Mouse (Mus musculus) erythroblast, embryonic 14.5 days (primary cell): ENCODE measurements around the gene Vmn2r8. TPM values are rescaled to one million over a fixed set of nuclear protein-coding genes. Genes with fewer than 3 reads are reported as not detected.
"Not testable (repeated sequence)": the region's sequence is repeated elsewhere in the genome, so short reads cannot be mapped to it uniquely, and the experiment has no call there.

Experiments
- H3K27me3 ChIP-seq: 2 replicates; pipeline ENCODE4 v1.6.1; 2012; ENCODE audit warnings: inconsistent platforms; ENCODE audit not compliant: control insufficient read depth
- H3K36me3 ChIP-seq: 2 replicates; pipeline ENCODE4 v1.6.1; 2012; ENCODE audit warnings: mild to moderate bottlenecking, inconsistent platforms; ENCODE audit not compliant: control insufficient read depth
- H3K4me1 ChIP-seq: 2 replicates; pipeline ENCODE4 v1.6.1; 2012; ENCODE audit warnings: inconsistent platforms; ENCODE audit not compliant: control insufficient read depth
- H3K4me3 ChIP-seq: replicated peaks from 2 replicates; pipeline ENCODE3; 2012; ENCODE audit warnings: moderate library complexity, mild to moderate bottlenecking, inconsistent platforms
- H3K9me3 ChIP-seq: 2 replicates; pipeline ENCODE4 v1.6.1; 2012; ENCODE audit warnings: low read length, inconsistent platforms, mixed read lengths; ENCODE audit not compliant: control insufficient read depth
- GATA1 ChIP-seq: IDR thresholded peaks from 2 replicates; pipeline ENCODE4 v1.6.1; 2012; ENCODE audit warnings: low read length, inconsistent platforms, mixed read lengths
- TAL1 ChIP-seq: IDR thresholded peaks from 3 replicates; pipeline ENCODE4 v1.6.1; 2012; ENCODE audit warnings: low read length, inconsistent platforms, mixed read lengths
- polyA plus RNA-seq: library from polyadenylated mRNA; stranded (reverse); fragments of >175 nt; gene quantifications from 2 replicates; pipeline ENCODE4 v1.2.3, GENCODE M21; 2012

The Vmn2r8 gene
- polyA plus RNA-seq = not detected in 2 replicates

DNA sequence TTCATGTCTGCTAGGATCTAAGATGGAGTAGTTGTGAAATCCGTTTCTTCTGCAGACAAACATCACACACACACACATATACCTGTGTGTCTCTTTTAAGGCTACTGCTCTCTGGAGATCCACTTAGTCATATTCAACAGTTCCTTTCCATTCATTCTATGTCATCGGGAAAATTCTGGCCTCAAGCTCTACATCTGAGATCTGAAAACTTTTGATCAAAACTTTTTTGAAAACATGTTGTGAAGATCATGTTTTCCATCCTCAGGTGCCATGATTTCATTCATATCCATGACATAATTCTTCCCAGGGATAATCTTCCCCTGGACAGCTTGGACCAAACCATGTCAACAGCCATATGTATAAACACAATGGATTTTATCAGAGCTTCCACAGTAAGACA is at the start of gene Vmn2r8:
Gene Vmn2r8, minus strand, starts transcription at position 101 of the 400 bp plus-strand sequence.
- H3K27me3 ChIP-seq, H3K36me3 ChIP-seq, H3K4me1 ChIP-seq: not testable (repeated sequence)

DNA sequence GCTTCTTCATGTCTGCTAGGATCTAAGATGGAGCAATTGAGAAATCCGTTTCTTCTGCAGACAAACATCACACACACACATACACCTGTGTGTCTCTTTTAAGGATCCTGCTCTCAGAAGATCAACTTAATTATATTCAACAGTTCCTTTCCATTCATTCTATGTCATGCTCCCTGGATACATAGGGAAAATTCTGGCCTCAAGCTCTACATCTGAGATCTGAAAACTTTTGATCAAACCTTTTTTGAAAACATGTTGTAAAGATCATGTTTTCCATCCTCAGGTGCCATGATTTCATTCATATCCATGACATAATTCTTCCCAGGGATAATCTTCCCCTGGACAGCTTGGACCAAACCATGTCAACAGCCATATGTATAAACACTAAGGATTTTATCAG is 43.9 kb upstream of the Vmn2r8 start, which contains the start of gene Vmn2r9:
Gene Vmn2r9, minus strand, starts transcription at position 101 of the 400 bp plus-strand sequence.
- not testable (repeated sequence) for H3K9me3 ChIP-seq, H3K4me1 ChIP-seq, H3K4me3 ChIP-seq, H3K27me3 ChIP-seq, H3K36me3 ChIP-seq

More for the DNA sequence above, at the start of gene Vmn2r8:
- not testable (repeated sequence) for H3K4me3 ChIP-seq, H3K9me3 ChIP-seq

- no peaks in the 10 kb centered on the region for H3K36me3 ChIP-seq
- H3K4me3 ChIP-seq = no peak overlapping the region
- no peaks in the 10 kb centered on the region for H3K4me1 ChIP-seq
- H3K9me3 ChIP-seq = no peaks in the 10 kb centered on the region
- no peak for TF ChIP-seq TAL1
- TF ChIP-seq GATA1 = no peak
- no peaks in the 10 kb centered on the region for H3K27me3 ChIP-seq
These were observed 40.8 kb upstream of the Vmn2r8 start for GRCm38 (mm10) chr5:108849466-108849865.

- Histone ChIP-seq H3K27me3 (no peaks in the 10 kb centered on the region), H3K4me1 (no peaks in the 10 kb centered on the region), H3K36me3 (no peaks in the 10 kb centered on the region), H3K4me3 (no peak overlapping the region), H3K9me3 (no peaks in the 10 kb centered on the region)
- no peak for TF ChIP-seq GATA1
- TF ChIP-seq TAL1 = no peak
These were observed 27.5 kb upstream of the Vmn2r8 start for GRCm38 (mm10) chr5:108836156-108836555.

DNA sequence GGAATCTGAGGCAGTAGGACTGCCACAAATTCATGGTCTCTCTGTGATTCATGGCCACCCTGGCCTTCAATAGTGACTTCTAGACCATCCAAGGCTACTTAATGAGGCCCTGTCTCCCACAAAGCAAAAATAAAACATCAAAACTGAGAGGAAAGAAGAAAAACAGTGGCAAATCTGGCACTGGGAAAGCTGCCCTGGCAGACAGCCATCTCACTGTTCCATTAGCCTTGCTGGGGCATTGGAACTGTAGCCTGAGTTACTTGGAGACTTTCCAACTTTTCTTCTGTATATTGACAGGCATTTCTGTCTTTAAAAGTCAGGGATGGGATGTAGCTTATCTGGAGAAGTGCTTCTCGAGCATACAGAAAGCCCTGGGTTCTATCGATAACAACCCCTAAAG is 14.6 kb upstream of the Vmn2r8 start:
- H3K4me3 ChIP-seq = no peak overlapping the region
- TF ChIP-seq GATA1 (no peak), TAL1 (no peak)
- H3K9me3 ChIP-seq = no peaks in the 10 kb centered on the region
- no peaks in the 10 kb centered on the region for H3K36me3 ChIP-seq
- no peaks in the 10 kb centered on the region for H3K4me1 ChIP-seq
- no peaks in the 10 kb centered on the region for H3K27me3 ChIP-seq

GRCm38 (mm10) chr5:108803646-108804045 is 5.0 kb downstream of the Vmn2r8 start:
- Histone ChIP-seq H3K4me3 (no peak overlapping the region), H3K36me3 (no peaks in the 10 kb centered on the region), H3K9me3 (no peaks in the 10 kb centered on the region), H3K27me3 (no peaks in the 10 kb centered on the region), H3K4me1 (no peaks in the 10 kb centered on the region)
- TF ChIP-seq TAL1 = no peak
- no peak for TF ChIP-seq GATA1

DNA sequence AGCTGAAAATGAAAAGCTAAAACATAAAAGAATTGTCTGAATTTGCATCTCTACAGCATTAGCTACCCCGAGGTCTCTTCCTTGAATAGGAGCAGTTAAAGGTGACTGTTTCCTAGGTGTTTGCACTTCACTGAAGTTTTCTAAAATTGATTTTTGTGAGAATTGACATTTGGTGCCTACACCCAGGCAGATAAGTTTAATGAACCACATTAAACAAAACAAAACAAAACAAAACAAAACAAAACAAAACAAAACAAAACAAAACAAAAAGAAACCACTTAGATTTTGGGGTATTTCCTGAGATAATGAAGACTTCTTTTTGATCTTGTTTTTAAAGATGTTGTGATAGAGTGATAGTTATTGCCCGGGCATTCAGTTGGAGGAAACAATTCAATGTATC is 13.4 kb downstream of the Vmn2r8 start, which contains the start of gene Tmed11:
Gene Tmed11, minus strand, starts transcription at position 101 of the 400 bp plus-strand sequence.
- H3K36me3 ChIP-seq = not testable (repeated sequence)

DNA sequence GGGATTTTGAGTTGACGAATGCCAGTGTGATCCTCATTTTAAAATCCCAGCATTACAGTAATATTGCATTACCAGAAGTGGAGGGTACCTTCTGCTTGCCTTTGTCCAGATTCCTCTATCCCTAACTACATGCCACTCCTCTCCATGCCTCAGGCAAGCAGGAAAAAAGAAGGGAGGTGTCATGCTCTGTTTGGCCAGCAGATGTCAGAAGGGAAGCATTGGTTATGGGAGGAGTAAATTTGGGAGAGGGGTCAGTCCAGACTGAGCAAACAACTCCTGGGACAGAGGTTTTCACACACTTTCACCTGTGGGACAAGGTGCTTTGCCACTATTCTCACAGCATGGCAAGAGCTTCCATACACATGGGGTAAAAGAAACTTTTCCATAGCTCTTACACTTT is 18.3 kb downstream of the Vmn2r8 start:
- H3K4me3 ChIP-seq, H3K27me3 ChIP-seq, H3K4me1 ChIP-seq, H3K9me3 ChIP-seq, H3K36me3 ChIP-seq: not testable (repeated sequence)

More for the DNA sequence above, 13.4 kb downstream of the Vmn2r8 start, which contains the start of gene Tmed11:
- not testable (repeated sequence) for H3K4me3 ChIP-seq, H3K4me1 ChIP-seq, H3K27me3 ChIP-seq, H3K9me3 ChIP-seq

DNA sequence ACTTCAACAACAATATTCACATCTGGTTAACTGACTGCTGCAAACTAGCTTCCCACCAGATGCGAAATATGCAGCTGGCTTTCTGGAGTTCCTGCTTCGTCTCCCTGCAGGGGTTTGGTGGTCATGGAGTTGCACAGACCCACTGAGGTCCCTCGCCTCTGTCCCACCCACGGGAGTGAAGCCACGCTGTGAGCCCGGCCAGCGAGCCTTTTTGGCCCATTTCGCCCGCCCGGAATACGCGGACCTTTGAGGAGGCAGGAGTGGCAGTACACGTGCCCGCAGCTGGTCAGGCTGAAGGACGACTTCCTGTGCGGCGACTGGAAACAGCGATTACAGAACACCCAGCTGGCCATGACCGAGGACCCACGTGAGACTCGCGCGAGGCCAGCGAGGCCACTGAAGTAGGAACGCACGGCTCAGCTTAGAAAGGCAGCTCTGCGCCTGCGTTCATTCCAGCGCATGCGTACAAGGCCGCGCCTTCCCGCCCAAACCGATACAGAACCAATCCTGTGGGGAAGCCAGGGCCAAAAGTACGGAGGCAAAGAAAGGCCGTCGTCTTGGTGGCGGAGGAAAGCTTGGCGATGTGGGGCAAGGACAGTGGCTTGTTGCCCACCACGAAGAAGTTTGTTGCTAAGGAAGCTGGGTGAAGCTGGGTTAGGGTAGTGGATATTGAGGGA is 33.9 kb downstream of the Vmn2r8 start, which contains the start of gene Rnf212:
Gene Rnf212, minus strand, starts transcription at position 353 of the 677 bp plus-strand sequence.
- Histone ChIP-seq H3K36me3 (no peaks in the 10 kb centered on the region), H3K9me3 (peaks cover 5% of the 10 kb centered on the region), H3K4me1 (no peaks in the 10 kb centered on the region), H3K27me3 (peaks cover 7% of the 10 kb centered on the region), H3K4me3 (no peak within 1 kb of the TSS)
- no peak for TF ChIP-seq TAL1
- no peak for TF ChIP-seq GATA1

DNA sequence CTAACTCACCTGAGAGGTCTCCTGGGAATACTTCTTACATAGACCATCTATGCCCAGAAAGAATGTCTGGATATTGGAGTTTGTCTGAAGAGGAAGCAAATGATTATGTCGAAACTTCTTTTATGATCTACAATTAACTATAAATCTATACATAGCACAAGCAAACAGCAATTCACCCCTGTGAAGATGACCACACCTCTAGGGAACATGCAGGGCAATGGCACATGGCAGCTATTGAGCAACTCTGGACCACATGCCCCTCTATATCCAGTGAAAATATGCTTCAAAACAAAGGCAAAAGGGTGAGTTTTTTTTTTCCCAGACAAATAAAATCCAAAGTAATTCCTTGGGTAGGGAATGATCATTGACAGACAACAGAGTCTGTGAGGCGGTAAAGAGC is 48.6 kb downstream of the Vmn2r8 start:
- Histone ChIP-seq H3K27me3 (peaks cover 11% of the 10 kb centered on the region), H3K4me1 (no peaks in the 10 kb centered on the region; the same call in 1 of the 2 replicates), H3K9me3 (no peaks in the 10 kb centered on the region), H3K36me3 (no peaks in the 10 kb centered on the region), H3K4me3 (no peak overlapping the region)
- TF ChIP-seq GATA1 = no peak
- no peak for TF ChIP-seq TAL1
